Mouse (Mus musculus) hindbrain, postnatal 0 days (tissue): Measurements from ENCODE around the gene Odf4. TPM values are rescaled to one million over a fixed set of nuclear protein-coding genes. Genes with fewer than 3 reads are reported as not detected.

Experiments
- ATAC-seq: fragments of 200-750 bp; cut with Nextera tagmentation; 2 replicates; pipeline ENCODE4 v1.8.0; 2017; ENCODE audit warnings: mild to moderate bottlenecking, moderate TSS enrichment, moderate library complexity
- DNase-seq: peaks from one replicate; pipeline ENCODE4 v3.0.0-alpha.2; 2015; ENCODE audit warnings: low spot score
- H3K27ac ChIP-seq: fragments of 300-500 bp; sonication (generic); 2 replicates; pipeline ENCODE4 v1.5.1; 2014; ENCODE audit warnings: mild to moderate bottlenecking
- H3K27me3 ChIP-seq: fragments of 300-500 bp; sonication (generic); 2 replicates; pipeline ENCODE4 v1.6.1; 2014; ENCODE audit warnings: low read length, mixed read lengths; ENCODE audit not compliant: insufficient read depth
- H3K36me3 ChIP-seq: fragments of 300-500 bp; sonication (generic); 2 replicates; pipeline ENCODE4 v1.6.1; 2014; ENCODE audit warnings: low read length, mixed read lengths; ENCODE audit not compliant: insufficient read depth
- H3K4me1 ChIP-seq: fragments of 300-500 bp; sonication (generic); 2 replicates; pipeline ENCODE4 v1.6.1; 2014; ENCODE audit warnings: antibody characterized with exemption, low read length, mixed read lengths; ENCODE audit not compliant: insufficient read depth
- H3K4me2 ChIP-seq: fragments of 300-500 bp; sonication (generic); 2 replicates; pipeline ENCODE4 v1.6.1; 2014; ENCODE audit warnings: low read depth, mild to moderate bottlenecking, low read length, moderate library complexity, mixed read lengths
- H3K4me3 ChIP-seq: fragments of 300-500 bp; sonication (generic); 2 replicates; pipeline ENCODE4 v1.5.1; 2014; ENCODE audit warnings: low read length
- H3K9ac ChIP-seq: fragments of 300-500 bp; sonication (generic); replicated peaks from 2 replicates; pipeline ENCODE4 v1.6.1; 2014; ENCODE audit warnings: mild to moderate bottlenecking, low read length, moderate library complexity, mixed read lengths
- H3K9me3 ChIP-seq: fragments of 300-500 bp; sonication (generic); 2 replicates; pipeline ENCODE4 v1.6.1; 2016; ENCODE audit warnings: low read length, mixed read lengths
- CTCF ChIP-seq: IDR thresholded peaks from 2 replicates; pipeline ENCODE4 v1.5.1; 2016; ENCODE audit warnings: antibody characterized with exemption, control low read depth, low read depth
- WGBS: fragments of 180-500 bp; shearing (Covaris S2); extraction: QIAGEN DNeasy Blood & Tissue Kit; methylation state at CpG from one replicate; pipeline ENCODE4 v1.1.7; 2014; 5-methylcytosine and 5-hydroxymethylcytosine counted together
- polyA plus RNA-seq: library from polyadenylated mRNA; unstranded; fragments of >200 nt; fragmentation: Nextera tagmentation; extraction: Ambion mirVana; gene quantifications from 2 replicates; pipeline ENCODE4 v1.2.1, GENCODE M21; 2015
- total RNA-seq: library from RNA; depleted of rRNA; stranded (reverse); fragments of >200 nt; gene quantifications from 2 replicates; pipeline ENCODE4 v1.2.3, GENCODE M21; 2014

Gene Odf4
- total and polyA plus RNA-seq, 2 experiments from 2014 or later: 0.58 to 1.3 TPM

GRCm38 (mm10) chr11:68902823-68903222 is 24.1 kb downstream of the Odf4 start:
- no peak for DNase-seq
- no peak for TF ChIP-seq CTCF
- Histone ChIP-seq H3K4me2 (peak overlapping the region; percentile 61), H3K27me3 (no peaks in the 10 kb centered on the region), H3K27ac (no peak overlapping the region), H3K9me3 (no peaks in the 10 kb centered on the region), H3K4me3 (peak overlapping the region; percentile 86; the same call in 1 of the 2 replicates), H3K36me3 (peaks cover 30% of the 10 kb centered on the region; the same call in 1 of the 2 replicates), H3K4me1 (no peaks in the 10 kb centered on the region), H3K9ac (peak overlapping the region; percentile 94)
- no peak for ATAC-seq
- WGBS: 84% methylated on average over 5 of the region's 5 CpGs

- Histone ChIP-seq H3K4me3 (peak overlapping the region; percentile 86), H3K4me1 (no peaks in the 10 kb centered on the region), H3K27me3 (no peaks in the 10 kb centered on the region), H3K4me2 (peak overlapping the region; percentile 61), H3K27ac (no peak overlapping the region), H3K9me3 (no peaks in the 10 kb centered on the region), H3K9ac (peak overlapping the region; percentile 94), H3K36me3 (peaks cover 30% of the 10 kb centered on the region; the same call in 1 of the 2 replicates)
- DNase-seq: no peak
- no peak for ATAC-seq
- WGBS: 8% methylated on average over 11 of the region's 11 CpGs
- TF ChIP-seq CTCF: no peak
These were observed 24.5 kb downstream of the Odf4 start for GRCm38 (mm10) chr11:68902367-68902766.

GRCm38 (mm10) chr11:68902047-68902364 is 24.9 kb downstream of the Odf4 start:
- no peak for DNase-seq
- Histone ChIP-seq H3K36me3 (peaks cover 30% of the 10 kb centered on the region; the same call in 1 of the 2 replicates), H3K4me2 (peak overlapping the region; percentile 61), H3K27ac (peak overlapping the region; percentile 93), H3K9me3 (no peaks in the 10 kb centered on the region), H3K4me1 (no peaks in the 10 kb centered on the region), H3K27me3 (no peaks in the 10 kb centered on the region), H3K4me3 (peak overlapping the region; percentile 86), H3K9ac (peak overlapping the region; percentile 94)
- ATAC-seq: no peak
- WGBS: under 1% methylated on average over 9 of the region's 10 CpGs
- no peak for TF ChIP-seq CTCF

GRCm38 (mm10) chr11:68901351-68902046 is 25.4 kb downstream of the Odf4 start, which contains the start of gene Rpl26:
TSS of gene Rpl26 (plus strand) at chr11:68901583.
- WGBS: under 1% methylated on average over 52 of the region's 52 CpGs
- peaks cover 29% of the 10 kb centered on the region; the same call in 1 of the 2 replicates for H3K36me3 ChIP-seq
- ATAC-seq: peak; percentile 92
- TF ChIP-seq CTCF: peak; percentile 99
- peak within 1 kb of the TSS; percentile 94 for H3K9ac ChIP-seq
- no peaks in the 10 kb centered on the region for H3K4me1 ChIP-seq
- H3K4me3 ChIP-seq: peak within 1 kb of the TSS; percentile 86
- H3K27ac ChIP-seq: peak within 1 kb of the TSS; percentile 93
- H3K27me3 ChIP-seq: no peaks in the 10 kb centered on the region
- H3K4me2 ChIP-seq: peak within 1 kb of the TSS; percentile 61
- H3K9me3 ChIP-seq: no peaks in the 10 kb centered on the region
- DNase-seq: peak; percentile 98

GRCm38 (mm10) chr11:68900519-68901350 is 26.1 kb downstream of the Odf4 start:
- Histone ChIP-seq H3K4me3 (peak overlapping the region; percentile 86), H3K9me3 (no peaks in the 10 kb centered on the region), H3K36me3 (peaks cover 21% of the 10 kb centered on the region; the same call in 1 of the 2 replicates), H3K4me1 (no peaks in the 10 kb centered on the region), H3K4me2 (peak overlapping the region; percentile 61), H3K27me3 (no peaks in the 10 kb centered on the region), H3K9ac (peak overlapping the region; percentile 44; the same call in 1 of the 2 replicates), H3K27ac (no peak overlapping the region)
- peak; percentile 2 for DNase-seq
- WGBS: 25% methylated on average over 31 of the region's 31 CpGs
- no peak for TF ChIP-seq CTCF
- peak; percentile 65 for ATAC-seq

- 81% methylated on average over 8 of the region's 8 CpGs for WGBS
- peaks cover 13% of the 10 kb centered on the region; the same call in 1 of the 2 replicates for H3K36me3 ChIP-seq
- no peak for DNase-seq
These were observed 27.1 kb downstream of the Odf4 start for GRCm38 (mm10) chr11:68899815-68900214.

More at GRCm38 (mm10) chr11:68899815-68900214, 27.1 kb downstream of the Odf4 start:
- TF ChIP-seq CTCF: no peak
- no peak overlapping the region for H3K4me2 ChIP-seq
- H3K27me3 ChIP-seq: no peaks in the 10 kb centered on the region
- no peak overlapping the region for H3K27ac ChIP-seq
- H3K4me1 ChIP-seq: no peaks in the 10 kb centered on the region
- no peak overlapping the region for H3K4me3 ChIP-seq
- no peak for ATAC-seq
- H3K9ac ChIP-seq: no peak overlapping the region
- H3K9me3 ChIP-seq: no peaks in the 10 kb centered on the region
